Mouse (Mus musculus) embryonic stem cell, embryonic (primary cell): ENCODE measurements around the gene Olfr47.
"Not testable (repeated sequence)": the region's sequence is repeated elsewhere in the genome, so short reads cannot be mapped to it uniquely, and the experiment has no call there.

Experiments
- CTCF ChIA-PET, 4 experiments: fragments of 300-600 bp in 2 of 4; fragments of 350-600 bp in 2 of 4; sonication (Branson Sonifier 250); formaldehyde crosslinking; loops; one replicate each; lab custom pipeline; 2022; ENCODE audit warnings: inconsistent platforms in 2 of 4; lab: Charles Lee
- POLR2A ChIA-PET, 4 experiments: fragments of 300-600 bp in 2 of 4; fragments of 350-600 bp in 2 of 4; sonication (Branson Sonifier 250); formaldehyde crosslinking; loops; one replicate each; lab custom pipeline; 2022; ENCODE audit warnings: antibody characterized with exemption in 4 of 4, inconsistent platforms in 1 of 4; lab: Charles Lee

The Olfr47 gene

GRCm38 (mm10) chr6:43231255-43231654 lies at the start of gene Olfr47:
TSS of gene Olfr47 (plus strand) at chr6:43231529.
- CTCF ChIA-PET, POLR2A ChIA-PET: not testable (repeated sequence)

- POLR2A ChIA-PET: no interaction called here
- CTCF ChIA-PET: no interaction called here
Measured at GRCm38 (mm10) chr6:43190986-43191385, 40.3 kb upstream of the Olfr47 start.

- ChIA-PET POLR2A (no interaction called here), CTCF (interaction anchor here in 1 of 4 experiments (0.6 kb wide), 1 partner anchor 638 kb away, joined by 3 read pairs; no protein-coding TSS in a partner anchor)
Measured at GRCm38 (mm10) chr6:43196781-43197180, 34.5 kb upstream of the Olfr47 start, which contains the start of gene Olfr435. TSS of gene Olfr435 (plus strand) at chr6:43197146.

GRCm38 (mm10) chr6:43198094-43198493 lies 33.2 kb upstream of the Olfr47 start:
- CTCF ChIA-PET: no interaction called here
- POLR2A ChIA-PET: no interaction called here

- ChIA-PET CTCF (no interaction called here), POLR2A (no interaction called here)
Measured at GRCm38 (mm10) chr6:43202786-43203185, 28.5 kb upstream of the Olfr47 start.

GRCm38 (mm10) chr6:43205355-43205754 lies 26.0 kb upstream of the Olfr47 start:
- CTCF ChIA-PET: interaction anchor here in 1 of 4 experiments (1.2 kb wide), 1 partner anchor 126 kb away, joined by 3 read pairs; no protein-coding TSS in a partner anchor
- POLR2A ChIA-PET: no interaction called here

- CTCF ChIA-PET: not testable (repeated sequence)
- POLR2A ChIA-PET: interaction anchor here in 1 of 4 experiments (0.6 kb wide), 1 partner anchor 28 kb away, joined by 5 read pairs; no protein-coding TSS in a partner anchor
Measured at GRCm38 (mm10) chr6:43212873-43213272, 18.5 kb upstream of the Olfr47 start, which contains the start of gene Olfr434. TSS of gene Olfr434 (plus strand) at chr6:43213021.

- ChIA-PET CTCF (interaction anchor here in 3 of 4 experiments (0.5 to 2.3 kb wide), 3 partner anchors 55 to 182 kb away, joined by 3 to 9 read pairs (median 3); no protein-coding TSS in a partner anchor), POLR2A (no interaction called here)
Measured at GRCm38 (mm10) chr6:43242061-43242460, 10.7 kb downstream of the Olfr47 start.

- ChIA-PET POLR2A (no interaction called here), CTCF (no interaction called here)
Measured at GRCm38 (mm10) chr6:43247396-43247795, 16.1 kb downstream of the Olfr47 start.

- CTCF ChIA-PET: no interaction called here
- POLR2A ChIA-PET: no interaction called here
Measured at GRCm38 (mm10) chr6:43252994-43253393, 21.7 kb downstream of the Olfr47 start.

GRCm38 (mm10) chr6:43254193-43254926 lies 23.0 kb downstream of the Olfr47 start:
- ChIA-PET CTCF (interaction anchor here in 3 of 4 experiments (0.5 to 1.3 kb wide), 5 partner anchors 11 to 196 kb away, joined by 3 to 9 read pairs (median 4); partner anchors contain the start of gene Arhgef5 (in 1 of the 3)), POLR2A (no interaction called here)

GRCm38 (mm10) chr6:43260756-43261155 lies 29.4 kb downstream of the Olfr47 start:
- ChIA-PET CTCF (no interaction called here), POLR2A (no interaction called here)

- ChIA-PET CTCF (interaction anchor here in 2 of 4 experiments (0.7 to 0.8 kb wide), 2 partner anchors 11 to 14 kb away, joined by 3 to 7 read pairs; no protein-coding TSS in a partner anchor), POLR2A (interaction anchor here in 1 of 4 experiments (1.0 kb wide), 1 partner anchor 401 kb away, joined by 3 read pairs; the partner anchor contains the start of gene Tpk1)
Measured at GRCm38 (mm10) chr6:43265363-43266041, 34.2 kb downstream of the Olfr47 start, which contains the start of gene Arhgef5. TSS of gene Arhgef5 (plus strand) at chr6:43265582.

GRCm38 (mm10) chr6:43266356-43266755 lies 35.0 kb downstream of the Olfr47 start:
- ChIA-PET CTCF (no interaction called here), POLR2A (interaction anchor here in 1 of 4 experiments (1.0 kb wide), 1 partner anchor 400 kb away, joined by 3 read pairs; the partner anchor contains the start of gene Tpk1)

- CTCF ChIA-PET: no interaction called here
Measured at GRCm38 (mm10) chr6:43272597-43272996, 41.3 kb downstream of the Olfr47 start.

GRCm38 (mm10) chr6:43274123-43274522 lies 42.8 kb downstream of the Olfr47 start:
- CTCF ChIA-PET: no interaction called here
- POLR2A ChIA-PET: no interaction called here

More at GRCm38 (mm10) chr6:43272597-43272996, 41.3 kb downstream of the Olfr47 start:
- POLR2A ChIA-PET: no interaction called here

- ChIA-PET POLR2A (no interaction called here), CTCF (interaction anchor here in 1 of 4 experiments (0.6 kb wide), 1 partner anchor 10 kb away, joined by 3 read pairs; no protein-coding TSS in a partner anchor)
Measured at GRCm38 (mm10) chr6:43278247-43278646, 46.9 kb downstream of the Olfr47 start.

- ChIA-PET POLR2A (no interaction called here), CTCF (no interaction called here)
Measured at GRCm38 (mm10) chr6:43280481-43280880, 49.2 kb downstream of the Olfr47 start.
